Mouse (Mus musculus): ENCODE data around the gene Frs3. TPM values are rescaled to one million over a fixed set of nuclear protein-coding genes. Genes with fewer than 3 reads are reported as not detected.

The Frs3 gene
- total RNA-seq, 2 experiments from 2014 or later: 22.0 to 24.2 TPM

GRCm38 (mm10) chr17:47750101-47750500 is 61.3 kb downstream of the Frs3 start:
- no peak for DNase-seq (ENCODE audit: low spot score in 2 of 2)
- intact Hi-C loops (cut with DNase I): no loop called here

- no peak for DNase-seq (ENCODE audit: low spot score in 2 of 2)
- intact Hi-C loops (cut with DNase I): no loop called here
Measured at GRCm38 (mm10) chr17:47751811-47752210, 63.0 kb downstream of the Frs3 start.

- no peak for DNase-seq (ENCODE audit: low spot score in 2 of 2)
- intact Hi-C loops (cut with DNase I): no loop called here
Measured at GRCm38 (mm10) chr17:47753130-47753775, 64.4 kb downstream of the Frs3 start.

Other genes with a start within 250 kb of the Frs3 start
- gene Taf8, start 186.7 kb upstream of the Frs3 start, total RNA-seq (2021): 10 to 100 TPM; 16.4 to 16.7 TPM
- 10 to 100 TPM; 31.0 to 31.7 TPM for gene Ccnd3, start 184.0 kb upstream of the Frs3 start, total RNA-seq (2021)
- 10 to 100 TPM; 18.2 to 18.5 TPM for gene Bysl, start 77.5 kb upstream of the Frs3 start, total RNA-seq (2021)
- gene Med20, start 77.4 kb upstream of the Frs3 start, total RNA-seq (2021): 10 to 100 TPM; 27.2 to 32.7 TPM
- 1 to 10 TPM; 3.5 to 7.2 TPM for gene Gm20517, start 77.4 kb upstream of the Frs3 start, total RNA-seq (2021)
- 10 to 100 TPM in 1 of 2 experiments, 1 to 10 TPM in 1; 9.9 to 11.6 TPM for gene Usp49, start 58.3 kb upstream of the Frs3 start, total RNA-seq (2021)
- gene Tomm6, start 644 bp upstream of the Frs3 start, total RNA-seq (2021): 100 to 1,000 TPM; 209 to 215 TPM
- gene Gm21981, start 5.4 kb downstream of the Frs3 start, total RNA-seq (2021): 1 to 10 TPM; 3.3 to 3.8 TPM
- gene Prickle4, start 5.7 kb downstream of the Frs3 start, total RNA-seq (2021): 1 to 10 TPM; 4.2 to 5.7 TPM
- not detected for gene Pgc, start 37.8 kb downstream of the Frs3 start, total RNA-seq (2021)
- 10 to 100 TPM in 1 of 2 experiments, 1 to 10 TPM in 1; 8.2 to 11.5 TPM for gene Tfeb, start 48.0 kb downstream of the Frs3 start, total RNA-seq (2021)
- gene Mdfi, start 145.7 kb downstream of the Frs3 start, total RNA-seq (2021): 1 to 10 TPM in 1 of 2 experiments, under 1 TPM in 1; 0.80 to 1.4 TPM
- gene Foxp4, start 235.6 kb downstream of the Frs3 start, total RNA-seq (2021): 10 to 100 TPM; 41.3 to 42.7 TPM

Data from left cerebral cortex, postnatal 25 days (tissue).